Mouse (Mus musculus) lung, postnatal 0 days (tissue): ENCODE data around the gene Fam208a.

Source experiments
- CTCF ChIP-seq: IDR thresholded peaks from 2 replicates; pipeline ENCODE4 v1.5.1; 2016; ENCODE audit warnings: antibody characterized with exemption, mild to moderate bottlenecking
- EP300 ChIP-seq: IDR thresholded peaks from 2 replicates; pipeline ENCODE4 v1.6.1; 2016; ENCODE audit warnings: antibody characterized with exemption, mild to moderate bottlenecking, control low read depth

DNA sequence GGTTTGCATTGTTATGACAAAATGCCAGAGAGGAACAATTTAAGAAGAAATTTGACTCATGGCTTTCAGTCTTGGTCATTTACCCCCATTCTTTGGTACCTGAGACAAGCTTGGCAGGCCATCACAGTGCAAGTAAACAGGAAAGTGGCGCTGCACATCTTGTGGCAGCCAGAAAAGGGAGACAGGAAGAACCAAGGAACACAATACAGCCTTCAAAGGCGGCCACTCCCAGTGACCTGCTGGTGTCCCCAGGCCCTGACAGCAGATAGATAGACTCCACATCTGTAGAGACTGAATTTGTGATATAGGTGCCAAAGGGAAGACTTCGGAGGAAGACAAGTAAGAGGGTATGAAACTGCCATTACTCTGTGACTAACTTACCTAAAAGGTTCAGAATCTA is 20.4 kb upstream of the Fam208a start:
- TF ChIP-seq CTCF: no peak
- TF ChIP-seq EP300: peak; percentile 83
